1 mouse cellular context compared by ENCODE assay signal in the genomic region with DNA sequence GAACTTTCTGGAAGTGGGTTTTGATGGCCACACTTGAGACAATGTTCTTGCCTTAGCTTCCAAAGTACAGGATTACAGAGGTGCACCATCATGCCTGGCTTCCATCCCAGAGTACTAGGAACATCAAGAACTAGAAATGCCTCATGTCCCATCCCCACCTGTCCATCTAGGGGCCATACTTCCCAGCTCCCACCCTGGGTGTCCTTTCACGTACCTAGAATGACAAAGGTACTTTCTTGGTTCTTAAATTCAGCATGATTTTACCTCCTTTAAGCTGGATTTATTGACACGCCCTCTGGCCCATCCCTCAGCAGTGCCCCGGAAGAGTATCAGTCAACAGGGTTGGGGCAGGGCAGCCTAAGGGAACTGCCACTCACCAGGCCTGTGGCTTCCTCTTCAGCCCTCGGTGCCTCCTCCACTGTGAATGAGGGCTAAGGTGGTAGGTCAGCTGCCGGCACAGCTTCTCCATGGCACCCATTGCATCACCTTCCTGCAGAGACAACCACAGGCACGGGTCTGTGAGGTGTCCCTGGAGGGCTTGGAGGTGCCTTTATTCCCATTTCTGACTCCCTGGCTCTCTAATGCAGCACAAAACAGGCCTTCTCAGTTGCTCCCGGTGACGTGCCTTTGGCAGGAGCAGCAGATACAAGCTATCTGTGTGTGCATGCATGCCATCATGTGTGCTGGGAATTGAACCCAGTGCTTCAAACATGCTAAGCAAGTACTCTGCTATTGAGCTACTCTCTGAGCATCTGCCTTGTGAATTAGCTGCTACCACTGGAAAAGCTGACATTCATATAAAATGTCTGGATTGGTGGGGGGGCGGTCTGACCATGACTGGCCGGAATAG.
TF ChIP-seq lines count a peak whose summit lies in the region.

No protein-coding gene starts in this region.

TF ChIP-seq in MEL, 35 proteins besides CTCF, POLR2A, EP300 and RAD21:
- no peak for TF ChIP-seq MAX (IDR thresholded peaks at IDR 0.05; ENCODE audit: low read length)
- no peak for TF ChIP-seq CHD1 (IDR thresholded peaks at IDR 0.05; ENCODE audit: low read depth, low read length)
TF ChIP-seq in MEL: peak in this region for 0.
